Mouse (Mus musculus): ENCODE measurements around the gene Traf3ip1. TPM values are rescaled to one million over a fixed set of nuclear protein-coding genes. Genes with fewer than 3 reads are reported as not detected.

Gene Traf3ip1
- total RNA-seq, 1 experiment from 2014 or later: 8.4 TPM

GRCm38 (mm10) chr1:91523759-91524158 lies 29.3 kb downstream of the Traf3ip1 start:
- ATAC-seq (ENCODE audit: extremely low read depth, insufficient number of reproducible peaks, low FRiP score, poor library complexity, severe bottlenecking): peak; percentile 81

GRCm38 (mm10) chr1:91525838-91526237 lies 31.4 kb downstream of the Traf3ip1 start:
- no peak for ATAC-seq (ENCODE audit: extremely low read depth, insufficient number of reproducible peaks, low FRiP score, poor library complexity, severe bottlenecking)

- ATAC-seq (ENCODE audit: extremely low read depth, insufficient number of reproducible peaks, low FRiP score, poor library complexity, severe bottlenecking): no peak
Measured at GRCm38 (mm10) chr1:91530166-91530565, 35.7 kb downstream of the Traf3ip1 start.

GRCm38 (mm10) chr1:91532243-91532642 lies 37.8 kb downstream of the Traf3ip1 start:
- no peak for ATAC-seq (ENCODE audit: extremely low read depth, insufficient number of reproducible peaks, low FRiP score, poor library complexity, severe bottlenecking)

GRCm38 (mm10) chr1:91532892-91533291 lies 38.4 kb downstream of the Traf3ip1 start:
- ATAC-seq (ENCODE audit: extremely low read depth, insufficient number of reproducible peaks, low FRiP score, poor library complexity, severe bottlenecking): no peak

GRCm38 (mm10) chr1:91533483-91533882 lies 39.0 kb downstream of the Traf3ip1 start:
- ATAC-seq (ENCODE audit: extremely low read depth, insufficient number of reproducible peaks, low FRiP score, poor library complexity, severe bottlenecking): 0 out of 2 replicates have a peak, but pooled peaks have one; percentile 13

GRCm38 (mm10) chr1:91533961-91534723 lies 39.7 kb downstream of the Traf3ip1 start:
- no peak for ATAC-seq (ENCODE audit: extremely low read depth, insufficient number of reproducible peaks, low FRiP score, poor library complexity, severe bottlenecking)

- no peak for ATAC-seq (ENCODE audit: extremely low read depth, insufficient number of reproducible peaks, low FRiP score, poor library complexity, severe bottlenecking)
Measured at GRCm38 (mm10) chr1:91537786-91538569, 43.5 kb downstream of the Traf3ip1 start.

GRCm38 (mm10) chr1:91538570-91538929 lies 44.1 kb downstream of the Traf3ip1 start:
- ATAC-seq (ENCODE audit: extremely low read depth, insufficient number of reproducible peaks, low FRiP score, poor library complexity, severe bottlenecking): no peak

- ATAC-seq (ENCODE audit: extremely low read depth, insufficient number of reproducible peaks, low FRiP score, poor library complexity, severe bottlenecking): no peak
Measured at GRCm38 (mm10) chr1:91539246-91539645, 44.8 kb downstream of the Traf3ip1 start.

- ATAC-seq (ENCODE audit: extremely low read depth, insufficient number of reproducible peaks, low FRiP score, poor library complexity, severe bottlenecking): no peak
Measured at GRCm38 (mm10) chr1:91539704-91540270, 45.3 kb downstream of the Traf3ip1 start.

GRCm38 (mm10) chr1:91540271-91540826 lies 45.9 kb downstream of the Traf3ip1 start, which contains the start of gene Asb1:
Gene Asb1 (plus strand): TSS chr1:91540544.
- peak; percentile 93 for ATAC-seq (ENCODE audit: extremely low read depth, insufficient number of reproducible peaks, low FRiP score, poor library complexity, severe bottlenecking)

GRCm38 (mm10) chr1:91541042-91541592 lies 46.7 kb downstream of the Traf3ip1 start:
- no peak for ATAC-seq (ENCODE audit: extremely low read depth, insufficient number of reproducible peaks, low FRiP score, poor library complexity, severe bottlenecking)

- no peak for ATAC-seq (ENCODE audit: extremely low read depth, insufficient number of reproducible peaks, low FRiP score, poor library complexity, severe bottlenecking)
Measured at GRCm38 (mm10) chr1:91543974-91544373, 49.5 kb downstream of the Traf3ip1 start.

- ATAC-seq (ENCODE audit: extremely low read depth, insufficient number of reproducible peaks, low FRiP score, poor library complexity, severe bottlenecking): no peak
Measured at GRCm38 (mm10) chr1:91545226-91545625, 50.8 kb downstream of the Traf3ip1 start.

GRCm38 (mm10) chr1:91547567-91547966 lies 53.1 kb downstream of the Traf3ip1 start:
- ATAC-seq (ENCODE audit: extremely low read depth, insufficient number of reproducible peaks, low FRiP score, poor library complexity, severe bottlenecking): no peak

GRCm38 (mm10) chr1:91549073-91549472 lies 54.6 kb downstream of the Traf3ip1 start:
- no peak for ATAC-seq (ENCODE audit: extremely low read depth, insufficient number of reproducible peaks, low FRiP score, poor library complexity, severe bottlenecking)

GRCm38 (mm10) chr1:91557099-91557498 lies 62.7 kb downstream of the Traf3ip1 start:
- no peak for ATAC-seq (ENCODE audit: extremely low read depth, insufficient number of reproducible peaks, low FRiP score, poor library complexity, severe bottlenecking)

GRCm38 (mm10) chr1:91561226-91561625 lies 66.8 kb downstream of the Traf3ip1 start:
- ATAC-seq (ENCODE audit: extremely low read depth, insufficient number of reproducible peaks, low FRiP score, poor library complexity, severe bottlenecking): no peak
